Mouse (Mus musculus) 416B (cell line): ENCODE measurements at regions not wholly inside any gene's neighbourhood (a gene's known extent, or its start where the extent isn't known, plus 50 kb on each side); places are given as distances from the start of the nearest gene placed in this dataset.

Experiments
- DNase-seq: peaks from one replicate; pipeline ENCODE4 v3.0.0; 2011; ENCODE audit warnings: low read depth

DNA sequence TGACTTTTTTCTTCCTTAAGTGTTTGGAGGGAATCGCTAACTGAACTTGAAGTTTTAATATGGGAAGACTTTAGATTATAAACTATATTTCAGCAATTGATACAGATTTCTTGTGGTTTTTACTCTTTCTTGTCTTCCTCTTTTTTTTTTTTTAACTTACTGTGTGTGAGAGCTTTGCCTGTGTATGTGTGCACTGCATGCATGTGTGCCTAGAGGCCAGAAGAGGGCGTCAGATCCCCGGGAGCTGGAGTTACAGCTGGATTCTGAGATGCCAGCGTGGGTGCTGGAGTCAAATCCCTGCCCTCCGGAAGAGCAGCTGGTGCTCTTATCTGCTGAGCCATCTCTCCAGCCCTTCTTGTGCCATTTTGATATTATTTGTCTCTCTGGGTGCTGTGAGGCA lies 129.6 kb downstream of the Trim33 start:
- no peak for DNase-seq

GRCm38 (mm10) chr3:103412247-103412646 lies 133.2 kb downstream of the Trim33 start:
- DNase-seq = no peak

GRCm38 (mm10) chr3:103415051-103415695 lies 136.1 kb downstream of the Trim33 start:
- no peak for DNase-seq

DNA sequence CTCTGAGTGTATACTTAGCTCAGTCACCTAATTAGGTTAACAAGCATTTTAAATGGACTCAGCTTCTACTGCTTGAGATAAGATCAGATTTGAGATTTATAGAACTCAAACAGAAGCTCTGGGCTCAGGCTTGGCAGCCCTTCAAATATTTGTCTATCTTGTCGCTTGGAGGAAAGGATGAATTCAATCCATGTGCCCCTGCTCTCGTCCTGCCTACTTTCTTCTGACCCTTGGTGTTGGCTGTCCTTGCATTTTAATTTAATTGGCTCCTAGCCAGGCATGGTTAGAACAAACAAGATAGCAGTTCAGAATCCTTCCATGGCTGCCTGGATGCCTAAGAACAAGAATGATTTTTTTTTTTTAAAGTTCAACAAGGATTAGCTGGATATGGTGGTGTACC lies 137.2 kb downstream of the Trim33 start:
- no peak for DNase-seq

GRCm38 (mm10) chr3:103417781-103418180 lies 138.7 kb downstream of the Trim33 start:
- DNase-seq = no peak

DNA sequence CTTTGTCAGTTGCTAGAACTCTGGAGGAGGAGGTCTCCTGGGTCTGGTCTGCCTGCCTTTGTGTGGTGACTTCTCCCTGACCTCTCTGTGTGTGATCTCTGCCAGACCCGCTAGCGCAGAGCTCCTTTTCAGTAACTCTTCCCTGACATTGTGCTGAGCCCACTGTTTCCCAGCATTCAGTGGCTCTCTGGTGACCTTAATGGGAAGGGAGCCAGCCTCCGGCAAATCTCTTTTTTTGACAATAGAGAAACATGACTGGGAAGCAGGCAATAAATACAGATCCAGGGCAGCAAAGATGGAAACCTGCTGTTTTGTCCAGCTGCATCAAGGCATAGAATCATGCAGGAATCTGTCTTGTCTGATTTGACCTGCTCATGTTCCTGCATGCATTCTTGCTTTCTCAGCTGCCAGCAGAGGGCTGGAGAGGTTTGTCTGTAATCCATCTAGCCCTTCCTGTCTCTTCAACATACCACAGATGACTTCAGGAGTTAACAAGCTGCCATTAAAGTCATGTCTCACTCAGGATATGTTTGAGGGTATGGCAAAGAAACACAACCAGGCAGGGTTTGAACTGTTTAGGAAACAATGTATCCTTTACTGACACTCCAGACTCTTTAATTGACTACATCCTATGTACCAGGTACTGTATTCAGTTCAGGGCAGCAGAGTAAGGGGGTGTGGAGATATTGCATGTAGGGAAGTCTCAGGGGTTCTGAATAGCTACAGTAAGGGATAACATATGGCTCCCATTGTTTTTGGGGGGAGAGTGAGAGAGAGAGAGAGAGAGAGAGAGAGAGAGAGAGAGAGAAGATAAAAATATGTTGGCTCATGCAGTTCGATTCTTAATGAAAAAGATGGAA lies 140.9 kb downstream of the Trim33 start:
- peak; percentile 11 for DNase-seq

- no peak for DNase-seq
Observed at GRCm38 (mm10) chr3:103420621-103421274, 141.7 kb downstream of the Trim33 start.

GRCm38 (mm10) chr3:103421275-103421621 lies 142.2 kb downstream of the Trim33 start:
- no peak for DNase-seq

GRCm38 (mm10) chr3:103422806-103423205 lies 143.7 kb downstream of the Trim33 start:
- no peak for DNase-seq

GRCm38 (mm10) chr3:103423290-103423689 lies 144.2 kb downstream of the Trim33 start:
- no peak for DNase-seq

- DNase-seq = no peak
Observed at GRCm38 (mm10) chr3:103425812-103426430, 146.8 kb downstream of the Trim33 start.

GRCm38 (mm10) chr3:103429227-103429788 lies 145.7 kb upstream of the Syt6 start:
- peak; percentile 25 for DNase-seq

DNA sequence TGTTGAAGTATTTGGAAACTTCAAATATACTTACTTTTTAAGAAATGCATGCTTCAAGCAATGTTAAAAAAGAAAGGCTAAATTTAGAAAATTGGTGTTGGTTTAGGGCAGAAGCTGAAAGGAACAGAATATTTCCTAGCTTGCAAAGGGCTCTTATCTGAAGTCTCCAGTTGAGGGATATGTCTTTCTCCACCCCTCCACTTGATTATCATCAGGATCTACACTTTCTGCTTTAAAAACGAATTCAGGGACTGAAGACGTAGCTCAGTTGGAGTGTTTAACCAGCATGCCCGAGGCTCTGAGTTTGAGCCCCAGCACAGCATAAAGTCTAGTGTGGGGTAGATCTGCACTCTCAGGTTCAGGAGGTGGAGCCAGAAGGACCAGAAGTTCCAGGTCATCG lies 144.9 kb upstream of the Syt6 start:
- DNase-seq = no peak

- DNase-seq = no peak
Observed at GRCm38 (mm10) chr3:103432254-103432653, 142.8 kb upstream of the Syt6 start.

DNA sequence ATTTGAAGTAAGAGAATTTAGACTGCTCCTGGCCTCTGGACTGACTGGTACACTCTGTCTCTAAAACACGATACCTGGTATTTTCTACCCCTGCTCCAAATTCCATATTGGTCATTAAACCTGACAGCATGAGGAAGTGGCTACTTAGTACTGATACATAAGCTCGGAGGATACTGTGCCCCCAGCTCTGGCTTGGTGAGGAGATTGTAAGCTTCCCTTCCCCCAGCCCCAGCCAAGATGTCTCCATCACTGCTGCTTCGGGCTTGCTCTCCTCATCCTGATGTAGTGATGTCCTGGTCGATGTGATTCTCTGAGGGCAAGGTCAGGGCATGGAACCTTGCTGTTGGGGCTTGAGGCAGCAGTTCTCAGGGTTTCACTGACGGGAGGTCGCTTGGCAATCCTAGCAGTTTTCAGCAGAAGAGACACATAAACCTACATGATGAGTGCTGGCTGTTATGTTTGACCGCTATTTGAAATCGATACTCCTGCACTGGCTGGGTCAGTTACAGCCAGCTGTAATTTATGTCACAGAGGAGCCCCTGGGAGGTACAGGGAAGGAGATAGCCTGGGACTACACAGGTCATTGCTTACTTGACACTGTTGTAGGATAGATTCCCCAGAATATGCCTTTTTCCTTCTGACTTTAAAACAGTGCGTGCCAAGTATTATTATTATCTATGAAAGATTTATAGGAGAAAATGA lies 138.0 kb upstream of the Syt6 start:
- DNase-seq = no peak

DNA sequence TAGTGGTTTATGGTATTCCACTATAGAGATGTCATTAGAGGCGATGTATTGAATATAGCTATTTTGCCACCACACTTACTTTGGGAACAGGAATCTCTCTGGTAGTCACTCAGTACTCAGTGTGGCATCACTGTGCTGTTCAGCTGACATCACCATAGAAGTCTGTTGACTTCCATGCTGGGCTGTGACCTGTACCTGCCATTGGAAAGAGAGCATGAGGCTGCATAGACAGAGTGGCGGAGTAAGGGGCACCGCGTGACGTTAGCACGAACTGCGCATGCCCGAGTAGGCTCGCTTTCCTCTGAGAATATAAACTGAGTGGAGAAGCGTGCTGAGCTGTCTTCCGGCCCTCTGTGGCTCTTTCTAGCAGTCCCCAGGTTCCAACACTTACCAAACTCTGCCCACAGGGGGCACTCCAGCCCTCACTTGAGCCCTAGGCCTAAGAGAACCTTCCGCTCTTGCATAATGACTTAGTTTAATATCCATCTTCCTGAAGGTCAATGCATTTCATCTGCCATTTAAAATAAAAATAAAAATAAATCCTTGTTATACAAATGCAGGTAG lies 136.2 kb upstream of the Syt6 start:
- DNase-seq = peak; percentile 41

DNA sequence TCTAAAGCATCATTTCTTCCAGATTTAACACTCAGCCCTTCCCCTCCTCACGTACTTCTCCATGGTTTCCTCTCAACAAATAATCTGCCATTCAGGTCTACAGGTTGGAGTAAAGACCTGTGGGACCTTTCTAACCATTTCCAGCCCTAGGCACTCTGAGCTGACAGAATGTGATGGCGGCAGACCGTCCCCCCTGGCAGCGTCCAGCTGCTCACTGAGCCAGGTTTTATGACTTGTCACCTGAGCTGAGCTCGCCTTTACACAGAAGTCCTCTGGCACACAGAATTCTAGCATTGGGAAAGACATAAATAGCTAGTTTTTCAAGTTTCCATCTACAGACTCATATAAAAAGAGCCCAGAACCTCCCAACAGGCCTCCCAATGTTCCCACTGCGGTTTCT lies 131.8 kb upstream of the Syt6 start:
- DNase-seq = no peak

- no peak for DNase-seq
Observed at GRCm38 (mm10) chr3:103445852-103446251, 129.2 kb upstream of the Syt6 start.

- no peak for DNase-seq
Observed at GRCm38 (mm10) chr3:103449851-103450250, 125.2 kb upstream of the Syt6 start.

DNA sequence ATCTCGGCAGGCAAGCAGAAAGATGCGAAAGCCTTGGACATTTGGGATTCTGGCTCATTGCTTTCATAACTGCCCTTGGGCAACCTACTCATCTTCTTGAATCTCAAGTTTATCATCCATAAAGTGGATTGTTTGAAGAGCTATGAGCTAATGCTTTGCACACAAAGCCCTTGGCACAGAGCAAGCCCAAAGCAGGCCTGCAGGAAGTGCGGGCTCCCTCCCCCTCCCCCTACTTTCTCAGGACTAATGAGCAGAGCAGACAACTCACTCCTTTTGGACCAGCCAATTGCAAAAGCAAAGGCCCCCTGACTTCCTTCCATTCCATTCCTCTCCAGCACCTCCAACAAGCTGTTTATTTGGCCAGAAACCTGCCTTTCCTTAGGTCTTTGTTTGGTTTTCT lies 123.1 kb upstream of the Syt6 start:
- no peak for DNase-seq

GRCm38 (mm10) chr3:103463760-103464159 lies 111.3 kb upstream of the Syt6 start:
- no peak for DNase-seq
